Mouse (Mus musculus): ENCODE data around the gene Sh3pxd2b. TPM values are rescaled to one million over a fixed set of nuclear protein-coding genes. Genes with fewer than 3 reads are reported as not detected.

The Sh3pxd2b gene
- total RNA-seq, 1 experiment from 2014 or later, result not detected

DNA sequence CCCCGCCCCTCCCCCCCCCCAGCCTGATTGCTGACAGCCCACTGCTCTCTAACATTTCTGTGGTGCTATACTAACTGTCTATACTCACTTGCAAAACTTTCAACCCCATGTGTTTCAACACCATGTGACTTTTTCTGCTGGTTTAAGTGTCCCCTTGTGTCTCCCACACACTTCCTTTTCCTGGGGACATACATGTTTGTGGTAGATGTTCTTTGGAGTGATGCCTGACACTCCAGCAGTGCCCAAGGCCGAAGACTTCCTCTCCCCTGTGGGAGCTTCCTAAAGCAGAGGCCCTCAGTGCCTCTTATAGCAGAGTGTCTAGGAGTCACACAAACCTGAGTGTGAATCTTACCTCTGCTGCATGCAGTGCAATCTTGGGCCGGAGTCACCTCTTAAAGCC is 60.2 kb downstream of the Sh3pxd2b start:
- no peak for ATAC-seq (replicated peaks; ENCODE audit: insufficient number of reproducible peaks, low FRiP score, low TSS enrichment, poor library complexity, severe bottlenecking)

DNA sequence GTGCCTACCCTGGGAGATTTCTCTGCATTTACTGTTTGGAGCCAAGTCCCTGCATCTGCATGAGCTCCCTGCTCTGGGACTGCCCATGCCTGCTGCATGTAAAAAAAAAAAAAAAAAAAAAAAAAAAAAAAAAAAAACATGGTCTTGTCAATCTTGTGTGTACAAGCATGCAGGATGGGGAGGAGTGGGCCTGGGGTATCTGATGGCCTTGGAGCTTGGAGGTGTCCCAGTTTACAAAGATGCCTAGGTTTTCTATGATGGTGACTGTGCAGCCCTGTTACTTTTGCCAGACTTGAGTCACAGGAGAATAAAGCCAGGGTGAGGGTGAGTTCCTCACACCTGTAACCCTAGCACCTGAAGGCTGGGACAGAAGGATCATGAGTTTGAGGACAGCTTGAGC is 61.4 kb downstream of the Sh3pxd2b start:
- ATAC-seq (replicated peaks; ENCODE audit: insufficient number of reproducible peaks, low FRiP score, low TSS enrichment, poor library complexity, severe bottlenecking), result no peak

DNA sequence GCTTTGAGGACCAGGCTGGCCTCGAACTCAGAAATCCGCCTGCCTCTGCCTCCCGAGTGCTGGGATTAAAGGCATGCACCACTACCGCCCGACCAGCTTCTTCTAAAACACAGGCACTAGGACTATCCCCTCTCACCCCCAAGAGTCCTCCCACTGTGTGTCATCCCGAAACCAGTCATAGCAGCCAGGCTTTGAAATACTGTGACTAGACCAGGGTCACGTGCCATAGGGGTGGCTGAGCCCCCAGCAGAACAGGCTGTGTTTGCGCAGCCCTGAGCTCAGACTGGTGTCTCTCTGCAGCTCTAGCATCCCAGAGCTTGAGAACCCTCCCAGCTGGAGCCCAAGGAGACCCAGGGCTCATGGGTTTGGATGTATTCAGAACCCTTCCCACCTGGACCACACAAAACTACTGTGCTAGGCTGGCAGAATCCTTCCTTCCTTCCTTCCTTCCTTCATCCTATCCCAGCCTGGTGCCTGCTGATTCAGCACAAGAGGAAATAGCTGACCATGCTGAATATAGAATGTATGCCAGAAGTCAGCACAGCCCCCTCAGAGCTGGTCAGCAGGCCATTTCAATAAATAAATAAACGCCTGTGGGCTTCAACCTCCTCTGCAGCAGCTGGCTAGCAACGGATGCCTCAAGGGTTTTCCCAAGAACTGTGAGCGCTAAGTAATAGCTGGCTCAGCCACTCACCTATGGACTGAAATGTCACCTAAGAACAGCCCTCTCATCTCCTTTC is 62.4 kb downstream of the Sh3pxd2b start:
- no peak for ATAC-seq (replicated peaks; ENCODE audit: insufficient number of reproducible peaks, low FRiP score, low TSS enrichment, poor library complexity, severe bottlenecking)

DNA sequence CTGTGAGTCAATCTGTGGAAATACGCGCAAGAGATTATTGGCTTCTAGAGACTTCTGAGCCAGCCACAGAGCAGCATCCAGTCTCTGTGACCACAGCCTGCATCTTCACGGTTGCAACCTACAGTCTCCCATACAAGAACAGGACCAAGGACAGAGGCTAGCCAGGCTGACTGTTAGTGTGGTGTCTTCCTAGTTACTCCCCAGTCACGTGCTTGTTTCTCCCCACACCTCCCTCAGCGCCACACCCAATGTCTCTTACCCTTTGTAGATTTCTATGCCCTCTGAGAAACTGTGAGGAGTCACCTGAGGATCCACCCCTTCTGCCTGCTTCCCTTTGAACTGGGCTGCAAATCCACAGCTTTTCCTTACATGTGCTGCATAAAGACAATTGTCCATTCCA is 72.4 kb downstream of the Sh3pxd2b start:
- no peak for ATAC-seq (replicated peaks; ENCODE audit: insufficient number of reproducible peaks, low FRiP score, low TSS enrichment, poor library complexity, severe bottlenecking)

DNA sequence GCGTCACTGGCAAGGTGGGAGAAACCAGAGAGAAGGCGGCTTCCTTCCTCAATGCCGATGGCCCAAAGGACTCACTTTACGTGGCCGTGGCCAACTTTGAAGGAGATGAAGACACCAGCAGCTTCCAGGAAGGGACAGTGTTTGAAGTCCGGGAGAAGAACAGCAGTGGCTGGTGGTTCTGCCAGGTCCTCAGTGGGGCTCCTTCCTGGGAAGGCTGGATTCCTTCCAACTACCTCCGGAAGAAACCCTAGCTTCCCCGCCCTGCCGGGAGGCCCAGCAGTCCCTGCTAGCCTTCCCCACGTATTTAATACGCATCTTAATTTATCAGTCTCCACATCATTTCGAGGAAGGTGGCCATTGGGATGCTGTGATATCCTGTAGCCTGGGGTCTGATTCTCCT is 75.7 kb downstream of the Sh3pxd2b start:
- no peak for ATAC-seq (replicated peaks; ENCODE audit: insufficient number of reproducible peaks, low FRiP score, low TSS enrichment, poor library complexity, severe bottlenecking)

DNA sequence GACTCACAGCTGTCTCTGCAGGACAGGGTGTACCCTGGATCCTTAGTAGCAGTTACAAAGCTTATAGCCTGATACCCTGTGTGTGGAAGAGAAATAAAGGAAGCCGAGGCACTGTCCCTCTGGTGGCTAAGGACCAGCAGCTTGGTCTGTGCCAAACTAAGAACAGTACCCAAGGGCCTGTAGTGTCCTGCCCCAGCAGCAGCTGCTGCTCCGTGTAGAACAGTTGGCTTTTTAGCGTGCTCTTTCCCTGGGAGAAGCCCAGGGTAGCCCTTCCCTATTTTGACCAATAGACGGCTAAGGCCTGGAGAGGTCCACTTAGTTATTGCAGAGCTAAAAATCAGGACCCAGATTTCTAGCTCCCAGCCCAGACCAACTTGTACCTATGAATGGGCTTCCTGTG is 77.0 kb downstream of the Sh3pxd2b start:
- ATAC-seq (replicated peaks; ENCODE audit: insufficient number of reproducible peaks, low FRiP score, low TSS enrichment, poor library complexity, severe bottlenecking), result no peak

DNA sequence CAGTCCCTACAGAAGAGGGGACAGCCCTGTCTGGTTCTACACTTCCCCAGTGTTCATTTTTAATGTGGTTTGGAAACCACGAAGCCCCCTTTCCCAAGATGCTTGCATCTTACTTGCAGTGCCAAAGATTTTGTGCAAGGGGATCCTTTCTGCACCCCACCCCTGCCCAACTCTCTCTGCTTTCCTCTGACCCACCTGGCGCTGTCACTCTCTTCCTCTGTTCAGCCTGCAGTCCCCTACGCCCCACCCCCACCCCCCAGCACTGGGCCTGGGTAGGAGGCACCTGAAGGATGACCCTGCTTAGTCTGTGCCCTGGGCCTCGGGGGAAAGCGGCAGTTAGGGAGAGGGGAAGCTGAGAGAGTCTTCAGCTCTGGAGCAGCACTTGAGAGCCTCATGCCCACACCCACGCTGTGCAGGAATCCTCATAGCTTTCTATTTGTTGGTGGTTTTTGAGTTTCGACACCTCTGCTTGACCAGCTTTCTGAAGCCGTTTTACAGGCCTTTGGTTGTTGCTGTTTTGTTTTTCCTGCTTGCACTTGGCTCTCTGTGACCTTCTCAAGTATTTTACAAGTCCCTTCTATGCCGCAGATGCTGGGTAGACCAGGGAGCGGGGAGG is 77.5 kb downstream of the Sh3pxd2b start:
- no peak for ATAC-seq (replicated peaks; ENCODE audit: insufficient number of reproducible peaks, low FRiP score, low TSS enrichment, poor library complexity, severe bottlenecking)

DNA sequence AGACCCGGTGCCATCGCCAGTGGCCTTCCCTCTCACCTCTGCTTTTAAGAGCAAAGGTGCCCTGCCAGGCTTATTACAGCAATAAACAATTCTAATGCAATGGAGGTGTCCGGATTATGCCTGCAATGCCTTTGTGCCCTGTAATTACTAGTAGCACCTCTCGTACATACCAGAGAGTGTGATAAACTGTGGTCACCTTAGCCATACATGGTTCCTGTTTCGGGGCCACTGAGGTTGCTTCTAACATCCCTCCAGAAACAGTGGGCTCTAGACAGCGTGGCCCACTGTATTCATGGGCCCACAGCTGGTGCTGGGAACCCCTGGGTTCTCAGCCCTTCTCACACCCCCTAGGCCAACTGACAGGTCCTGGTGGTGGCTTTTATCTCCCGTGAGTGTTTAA is 79.9 kb downstream of the Sh3pxd2b start:
- peak; percentile 15; the same call in 1 of the 2 replicates for ATAC-seq (replicated peaks; ENCODE audit: insufficient number of reproducible peaks, low FRiP score, low TSS enrichment, poor library complexity, severe bottlenecking)

DNA sequence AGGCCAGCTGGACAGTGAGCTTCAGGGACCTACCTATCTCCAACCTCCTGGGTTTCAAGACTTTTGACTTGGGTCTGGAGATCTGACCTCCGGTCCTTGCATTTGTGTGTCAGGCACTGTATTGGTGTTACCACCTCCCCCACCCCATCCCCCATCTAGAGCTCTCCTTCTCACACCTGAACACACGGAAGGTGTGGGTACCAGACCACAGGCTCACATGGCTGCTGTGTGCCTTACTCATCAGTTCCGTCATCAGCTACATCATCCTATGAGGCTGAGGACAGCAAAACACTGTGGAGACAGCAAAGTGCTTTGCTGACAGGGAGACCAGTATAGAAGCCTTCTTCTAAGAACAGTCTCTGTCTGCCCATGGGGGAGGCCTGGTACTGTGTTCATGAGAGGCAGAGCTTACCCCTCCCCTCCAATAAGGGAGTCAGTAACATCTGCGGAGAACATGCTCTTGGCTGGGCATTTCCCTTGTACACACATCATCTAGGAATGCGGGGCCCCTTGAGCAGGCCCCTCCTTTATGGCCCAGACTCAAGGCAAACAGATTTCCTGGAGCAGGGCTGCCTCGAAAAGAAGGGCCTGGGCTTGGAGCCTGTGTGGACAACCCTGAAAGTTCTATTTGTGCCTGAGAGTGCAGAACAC is 87.9 kb downstream of the Sh3pxd2b start:
- no peak for ATAC-seq (replicated peaks; ENCODE audit: insufficient number of reproducible peaks, low FRiP score, low TSS enrichment, poor library complexity, severe bottlenecking)

DNA sequence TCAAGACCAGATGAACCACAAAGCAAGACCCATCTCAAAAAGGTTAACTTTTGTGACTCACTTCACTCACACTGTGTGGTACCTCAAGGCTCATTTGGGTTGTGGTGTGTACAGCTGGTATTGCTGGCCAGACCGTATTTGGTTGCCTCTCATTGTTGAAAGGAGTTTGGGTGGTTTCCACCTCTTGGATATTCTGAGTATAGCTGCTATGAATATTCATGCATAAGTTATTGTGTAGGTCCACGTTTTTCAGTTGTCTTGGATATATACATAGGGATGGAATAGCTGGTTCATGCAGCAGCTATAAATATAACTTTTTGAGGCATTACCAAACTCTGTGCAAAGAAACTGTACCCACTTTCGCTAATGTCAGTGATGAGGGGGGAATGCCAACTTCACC is 95.0 kb downstream of the Sh3pxd2b start:
- no peak for ATAC-seq (replicated peaks; ENCODE audit: insufficient number of reproducible peaks, low FRiP score, low TSS enrichment, poor library complexity, severe bottlenecking)

DNA sequence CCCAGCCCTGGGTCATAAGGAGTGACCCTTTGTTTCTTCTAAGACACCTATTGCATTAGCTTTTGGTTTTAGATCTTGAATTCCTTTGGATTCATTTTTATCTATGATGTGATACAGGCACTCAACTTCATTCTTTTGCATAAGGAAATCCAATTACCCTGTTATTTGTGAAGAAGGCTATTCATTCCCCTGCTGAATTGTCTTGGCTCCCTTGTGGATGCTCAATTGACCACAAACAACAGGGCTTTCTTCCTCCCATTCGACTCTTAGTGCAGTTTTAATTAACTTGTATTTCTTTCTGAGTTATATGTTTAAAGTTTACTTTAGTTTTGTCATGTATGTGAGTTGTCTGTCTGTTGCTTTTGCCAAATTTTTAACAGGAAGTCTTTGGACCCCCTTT is 96.6 kb downstream of the Sh3pxd2b start:
- ATAC-seq (replicated peaks; ENCODE audit: insufficient number of reproducible peaks, low FRiP score, low TSS enrichment, poor library complexity, severe bottlenecking), result no peak

DNA sequence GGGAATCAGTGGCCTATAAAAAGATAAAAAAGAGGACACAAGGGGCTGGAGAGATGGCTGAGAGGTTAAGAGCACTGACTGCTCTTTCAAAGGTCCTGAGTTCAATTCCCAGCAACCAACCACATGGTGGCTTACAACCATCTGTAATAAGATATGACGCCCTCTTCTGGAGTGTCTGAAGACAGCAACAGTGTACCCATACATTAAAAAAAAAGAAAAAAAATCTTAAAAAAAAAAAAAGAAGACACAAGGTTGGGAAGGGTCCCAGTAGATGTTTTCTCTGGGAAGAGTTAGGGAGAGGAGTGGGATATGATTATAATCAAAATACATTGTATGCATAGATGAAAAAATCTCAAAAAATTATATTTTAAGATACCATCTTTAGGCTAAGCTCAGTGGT is 97.5 kb downstream of the Sh3pxd2b start:
- ATAC-seq (replicated peaks; ENCODE audit: insufficient number of reproducible peaks, low FRiP score, low TSS enrichment, poor library complexity, severe bottlenecking), result no peak

DNA sequence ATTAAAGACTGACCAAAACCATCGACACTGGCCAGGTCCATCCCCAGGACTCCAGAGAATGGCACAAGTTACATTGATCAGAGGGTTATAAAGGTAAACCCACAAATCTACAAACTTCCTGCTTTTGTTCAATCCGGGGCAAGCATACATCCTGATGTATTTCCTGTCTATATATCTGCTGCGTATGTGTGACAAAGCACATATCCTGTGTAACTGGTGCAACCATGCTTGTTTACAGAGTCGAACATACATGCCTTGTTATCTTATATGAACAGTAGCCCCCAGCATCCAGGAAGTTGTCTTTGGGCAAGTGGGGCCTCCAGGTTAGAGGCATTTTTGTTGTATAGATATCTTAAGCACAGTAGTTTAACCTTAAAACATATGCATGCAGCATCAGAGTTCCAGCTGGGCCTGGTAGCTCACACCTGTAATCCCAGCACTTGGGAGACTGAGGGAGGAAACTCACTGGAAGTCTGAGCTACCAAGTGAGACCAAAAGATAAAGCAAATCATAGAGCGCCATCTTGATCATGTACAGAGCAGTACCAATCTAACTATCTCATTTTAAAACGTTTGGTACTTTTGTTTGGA is 98.1 kb downstream of the Sh3pxd2b start:
- 0 out of 2 replicates have a peak, but pooled peaks have one; percentile 27 for ATAC-seq (replicated peaks; ENCODE audit: insufficient number of reproducible peaks, low FRiP score, low TSS enrichment, poor library complexity, severe bottlenecking)

DNA sequence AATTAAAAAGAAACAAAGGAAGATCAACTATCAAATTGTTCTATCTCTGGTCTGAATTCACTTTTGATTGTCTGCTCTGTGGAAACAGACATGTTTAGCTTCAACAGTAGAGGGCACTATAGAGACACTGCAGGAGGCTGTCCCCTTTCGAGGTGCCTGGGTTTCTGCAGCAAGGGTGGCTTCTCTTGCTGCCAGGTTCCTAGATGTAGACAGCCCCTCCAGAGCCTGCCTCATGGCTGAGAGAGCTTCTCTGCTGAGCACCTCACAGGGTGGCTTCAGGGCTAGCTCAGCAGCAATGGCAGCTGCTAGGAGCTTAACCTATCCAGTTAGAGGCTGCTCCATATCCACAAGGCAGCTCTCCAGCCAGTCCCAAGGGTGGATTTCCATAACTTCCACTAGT is 102.6 kb downstream of the Sh3pxd2b start:
- ATAC-seq (replicated peaks; ENCODE audit: insufficient number of reproducible peaks, low FRiP score, low TSS enrichment, poor library complexity, severe bottlenecking), result peak; percentile 67

DNA sequence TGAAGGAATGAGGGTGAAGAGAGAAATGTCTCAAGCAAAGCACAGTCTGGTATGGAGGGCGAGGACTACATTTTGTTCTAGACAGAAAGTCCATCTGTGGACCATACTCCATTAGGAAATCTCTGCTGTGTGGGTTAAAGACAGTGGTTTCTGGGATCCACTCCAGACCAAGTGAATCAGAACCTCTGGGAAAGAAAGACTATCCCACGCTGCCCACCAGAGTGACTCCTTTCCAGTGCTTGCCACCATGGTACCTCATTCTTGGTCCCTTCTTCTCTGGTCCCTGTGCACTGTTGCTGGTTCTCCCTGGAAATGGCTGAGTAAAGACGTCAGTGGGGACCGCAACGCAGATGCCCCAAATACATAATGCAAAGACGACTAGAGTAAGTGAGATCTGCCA is 103.7 kb downstream of the Sh3pxd2b start:
- no peak for ATAC-seq (replicated peaks; ENCODE audit: insufficient number of reproducible peaks, low FRiP score, low TSS enrichment, poor library complexity, severe bottlenecking)

DNA sequence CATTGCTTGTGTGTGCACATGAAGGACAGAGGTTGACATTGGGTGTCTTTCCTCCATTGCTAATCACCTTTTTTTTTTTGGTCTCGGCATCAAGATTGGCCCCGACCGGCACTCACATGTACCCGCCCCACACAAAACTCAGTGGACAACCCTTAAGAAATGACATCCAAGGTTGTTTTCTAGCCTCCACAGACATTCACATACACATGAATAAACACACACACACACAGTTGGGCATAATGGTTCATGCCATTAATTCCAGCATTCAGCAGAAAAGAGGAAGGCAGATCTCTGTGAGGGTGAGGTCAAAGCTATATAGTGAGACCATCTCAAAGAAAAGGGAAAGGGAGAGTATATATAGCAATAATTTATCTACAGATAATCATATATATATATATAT is 105.1 kb downstream of the Sh3pxd2b start:
- no peak for ATAC-seq (replicated peaks; ENCODE audit: insufficient number of reproducible peaks, low FRiP score, low TSS enrichment, poor library complexity, severe bottlenecking)

DNA sequence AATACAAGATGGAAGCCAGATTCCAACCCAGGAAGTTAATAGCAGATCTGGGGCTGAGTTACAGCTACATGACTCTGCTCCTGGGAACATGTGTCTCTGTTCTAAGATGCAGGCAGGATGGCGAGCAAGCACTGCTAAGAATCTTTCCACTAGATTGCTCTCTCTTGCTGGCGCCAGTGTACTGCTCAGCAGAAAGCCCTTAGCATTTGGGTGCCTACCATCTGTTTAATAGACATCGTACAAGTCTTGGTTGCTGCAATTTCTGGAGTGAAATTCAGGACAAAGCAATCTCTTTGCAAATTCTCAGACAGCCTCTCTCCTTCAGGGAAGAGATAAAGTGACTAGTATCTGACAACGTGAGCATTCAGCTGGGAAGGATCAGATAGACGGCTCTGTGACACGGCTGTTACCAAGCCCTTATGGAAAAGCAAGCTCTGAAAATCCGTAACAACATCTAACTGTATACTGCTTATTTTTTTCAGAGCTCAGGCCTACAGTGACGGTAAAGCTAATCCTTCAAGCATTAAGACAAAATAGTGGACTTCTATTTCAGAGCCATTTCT is 105.8 kb downstream of the Sh3pxd2b start:
- no peak for ATAC-seq (replicated peaks; ENCODE audit: insufficient number of reproducible peaks, low FRiP score, low TSS enrichment, poor library complexity, severe bottlenecking)

DNA sequence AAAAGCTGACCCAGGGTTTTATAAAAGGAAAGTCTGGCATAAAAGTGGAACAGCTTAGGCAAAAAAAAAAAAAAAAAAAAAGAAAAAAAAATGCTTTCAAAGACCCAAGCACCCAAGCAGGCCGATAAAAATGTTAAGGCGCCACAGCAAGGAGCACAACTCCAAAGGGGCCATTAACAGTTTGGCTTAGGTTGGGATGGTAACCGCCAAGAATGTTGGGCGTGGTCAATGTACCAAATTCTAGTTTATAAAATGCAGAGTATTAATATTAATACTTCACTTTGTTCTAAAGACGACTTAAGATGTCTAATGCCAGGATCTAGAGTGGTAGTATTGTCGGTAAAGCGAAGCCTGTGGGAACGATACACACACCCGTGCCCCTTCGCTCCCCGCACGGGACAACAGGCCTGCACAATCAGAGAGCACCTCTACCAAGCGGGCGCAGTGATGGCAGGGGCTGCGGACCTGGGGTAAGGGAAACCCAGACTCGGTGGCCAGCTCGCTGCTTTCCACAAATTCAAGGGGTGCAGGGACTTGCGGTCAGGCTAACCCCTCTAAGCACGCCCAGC is 106.7 kb downstream of the Sh3pxd2b start:
- ATAC-seq (replicated peaks; ENCODE audit: insufficient number of reproducible peaks, low FRiP score, low TSS enrichment, poor library complexity, severe bottlenecking), result peak; percentile 33

Measured in monocyte, adult 5-6 weeks (primary cell).